Mouse (Mus musculus) gastrocnemius, postnatal 36 days (tissue): ENCODE data around the gene Dennd6b. TPM values are rescaled to one million over a fixed set of nuclear protein-coding genes. Genes with fewer than 3 reads are reported as not detected.

Source experiments
- DNase-seq, 2 experiments: peaks; one replicate each; pipeline ENCODE4 v3.0.0; 2022
- intact Hi-C: fragments of 180-260 bp; cut with DNase I; formaldehyde crosslinking; loops from one replicate; pipeline ENCODE4 v1.15.1; 2025
- microRNA-seq, 2 experiments: library from miRNA; unstranded; fragments of <30 nt; microRNA quantifications; one replicate each; pipeline ENCODE4 v1.2.0; 2021
- total RNA-seq, 2 experiments: library from RNA; stranded (reverse); gene quantifications; 2 replicates each; pipeline ENCODE4 v1.2.3; 2021

Dennd6b gene
- total RNA-seq, 2 experiments from 2014 or later, result 7.6 to 9.0 TPM

- intact Hi-C loops, result loop anchor here (5.0 kb wide), 1 partner anchor 37 kb away; no protein-coding TSS in a partner anchor
- peak; percentile 52 to 70 for DNase-seq
Observed at GRCm38 (mm10) chr15:89140048-89140658, 56.1 kb downstream of the Dennd6b start.

DNA sequence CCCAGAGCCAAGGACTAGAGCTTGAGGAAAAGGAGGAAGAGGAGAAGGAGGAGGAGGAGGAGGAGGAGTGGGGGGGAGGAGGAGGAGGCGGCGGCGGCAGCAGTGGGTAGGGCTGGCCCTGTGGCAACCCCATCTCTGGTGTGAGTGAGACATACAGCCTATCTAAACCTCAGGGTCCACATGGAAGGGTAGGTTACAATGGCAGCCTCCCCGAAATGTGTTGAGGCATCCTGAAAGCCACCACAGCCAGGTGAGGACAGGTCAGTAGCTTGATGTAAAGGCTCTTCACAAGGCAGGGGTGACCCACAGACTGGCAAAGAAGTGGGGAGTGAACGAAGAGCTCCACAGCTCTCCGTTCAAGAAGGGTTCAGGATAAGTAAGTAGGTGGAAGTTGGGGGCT is 57.8 kb downstream of the Dennd6b start:
- DNase-seq, result no peak
- intact Hi-C loops, result no loop called here

GRCm38 (mm10) chr15:89138046-89138405 is 58.3 kb downstream of the Dennd6b start:
- intact Hi-C loops, result no loop called here
- DNase-seq, result no peak

GRCm38 (mm10) chr15:89137378-89138045 is 58.8 kb downstream of the Dennd6b start:
- intact Hi-C loops, result no loop called here
- DNase-seq, result no peak

DNA sequence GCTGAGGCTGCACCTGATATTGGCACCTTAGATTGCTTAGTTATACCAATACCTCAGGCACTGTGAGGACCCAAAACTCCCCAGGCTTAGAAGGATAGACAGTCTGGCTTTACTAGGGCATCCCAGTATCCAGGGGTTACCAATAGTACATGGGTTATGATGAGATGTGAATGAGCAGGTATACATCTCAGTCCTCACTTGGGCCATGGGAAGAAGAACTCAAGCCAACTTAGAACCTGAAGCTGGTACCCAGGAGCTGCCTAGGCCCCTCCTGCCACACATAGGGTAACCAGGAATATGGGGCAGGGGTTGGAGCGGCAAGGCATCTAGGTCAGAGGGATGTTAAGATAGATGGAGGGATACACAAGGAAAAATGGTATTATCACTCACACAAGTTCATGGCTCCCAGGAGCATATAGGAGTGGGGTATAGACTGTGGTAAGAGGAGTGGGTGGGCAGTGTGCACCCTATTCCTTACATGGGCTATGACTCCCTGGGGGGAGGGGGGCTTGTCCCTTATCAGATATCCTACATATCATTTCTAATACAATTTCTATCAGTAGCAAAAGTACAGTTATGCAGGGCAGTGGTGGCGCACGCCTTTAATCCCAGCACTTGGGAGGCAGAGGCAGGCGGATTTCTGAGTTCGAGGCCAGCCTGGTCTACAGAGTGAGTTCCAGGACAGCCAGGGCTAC is 59.7 kb downstream of the Dennd6b start:
- no peak for DNase-seq
- intact Hi-C loops, result no loop called here

Small RNAs within 50 kb of the gene (microRNA-seq; reads per million reads assigned to microRNA genes)
- gene Mir6958 (0.72 to 0.74 reads per million in 2 experiments), gene Mir7118 (0 to 0.36 reads per million in 2 experiments)

Other genes with a start within 250 kb of the Dennd6b start
- gene Ttll8, start 242.1 kb downstream of the Dennd6b start, total RNA-seq, result not detected
- not detected for gene Mlc1, start 217.5 kb downstream of the Dennd6b start, total RNA-seq
- not detected for gene Mov10l1, start 213.6 kb downstream of the Dennd6b start, total RNA-seq
- gene Panx2, start 136.8 kb downstream of the Dennd6b start, total RNA-seq, result not detected
- gene Trabd, start 121.4 kb downstream of the Dennd6b start, total RNA-seq, result 10 to 100 TPM; 29.5 to 29.7 TPM
- 10 to 100 TPM; 12.5 to 14.4 TPM for gene Selenoo, start 107.4 kb downstream of the Dennd6b start, total RNA-seq
- 1 to 10 TPM; 7.0 to 8.0 TPM for gene Tubgcp6, start 73.4 kb downstream of the Dennd6b start, total RNA-seq
- 1 to 10 TPM; 4.9 to 6.4 TPM for gene Hdac10, start 67.8 kb downstream of the Dennd6b start, total RNA-seq
- gene Mapk12, start 55.8 kb downstream of the Dennd6b start, total RNA-seq, result 100 to 1,000 TPM; 131 to 136 TPM
- 1 to 10 TPM in 1 of 2 experiments, under 1 TPM in 1; 0.79 to 1.1 TPM for gene Mapk11, start 46.9 kb downstream of the Dennd6b start, total RNA-seq
- 1 to 10 TPM; 8.9 to 9.6 TPM for gene Plxnb2, start 15.7 kb downstream of the Dennd6b start, total RNA-seq
- 10 to 100 TPM; 81.0 to 85.9 TPM for gene Ppp6r2, start 15.1 kb upstream of the Dennd6b start, total RNA-seq
- 10 to 100 TPM; 62.0 to 62.1 TPM for gene Sbf1, start 118.8 kb upstream of the Dennd6b start, total RNA-seq
- not detected for gene Adm2, start 126.2 kb upstream of the Dennd6b start, total RNA-seq
- gene Miox, start 137.9 kb upstream of the Dennd6b start, total RNA-seq, result not detected
- 10 to 100 TPM; 12.0 to 12.6 TPM for gene Lmf2, start 159.2 kb upstream of the Dennd6b start, total RNA-seq
- gene Ncaph2, start 159.2 kb upstream of the Dennd6b start, total RNA-seq, result 10 to 100 TPM; 36.7 to 43.0 TPM
- 10 to 100 TPM; 12.0 to 19.1 TPM for gene Sco2, start 177.3 kb upstream of the Dennd6b start, total RNA-seq
- gene Tymp, start 180.5 kb upstream of the Dennd6b start, total RNA-seq, result under 1 TPM; 0.35 to 0.48 TPM
- under 1 TPM; 0.42 to 0.87 TPM for gene Odf3b, start 182.8 kb upstream of the Dennd6b start, total RNA-seq
- gene Klhdc7b, start 188.4 kb upstream of the Dennd6b start, total RNA-seq, result not detected
- gene Syce3, start 214.0 kb upstream of the Dennd6b start, total RNA-seq, result not detected
- gene Cpt1b, start 229.4 kb upstream of the Dennd6b start, total RNA-seq, result 100 to 1,000 TPM; 255 to 278 TPM
- gene C730034F03Rik, start 233.1 kb upstream of the Dennd6b start, total RNA-seq, result under 1 TPM; 0.20 to 0.47 TPM
- 1 to 10 TPM in 1 of 2 experiments, not detected in 1; 1.5 TPM for gene Gm44502, start 233.2 kb upstream of the Dennd6b start, total RNA-seq
- gene Chkb, start 233.4 kb upstream of the Dennd6b start, total RNA-seq, result 10 to 100 TPM; 20.8 to 30.0 TPM